Mouse (Mus musculus): ENCODE data around the gene Plscr1. TPM values are rescaled to one million over a fixed set of nuclear protein-coding genes. Genes with fewer than 3 reads are reported as not detected.

The Plscr1 gene
- total and polyA plus RNA-seq, 3 experiments: 5.5 to 9.5 TPM; not detected in 1

DNA sequence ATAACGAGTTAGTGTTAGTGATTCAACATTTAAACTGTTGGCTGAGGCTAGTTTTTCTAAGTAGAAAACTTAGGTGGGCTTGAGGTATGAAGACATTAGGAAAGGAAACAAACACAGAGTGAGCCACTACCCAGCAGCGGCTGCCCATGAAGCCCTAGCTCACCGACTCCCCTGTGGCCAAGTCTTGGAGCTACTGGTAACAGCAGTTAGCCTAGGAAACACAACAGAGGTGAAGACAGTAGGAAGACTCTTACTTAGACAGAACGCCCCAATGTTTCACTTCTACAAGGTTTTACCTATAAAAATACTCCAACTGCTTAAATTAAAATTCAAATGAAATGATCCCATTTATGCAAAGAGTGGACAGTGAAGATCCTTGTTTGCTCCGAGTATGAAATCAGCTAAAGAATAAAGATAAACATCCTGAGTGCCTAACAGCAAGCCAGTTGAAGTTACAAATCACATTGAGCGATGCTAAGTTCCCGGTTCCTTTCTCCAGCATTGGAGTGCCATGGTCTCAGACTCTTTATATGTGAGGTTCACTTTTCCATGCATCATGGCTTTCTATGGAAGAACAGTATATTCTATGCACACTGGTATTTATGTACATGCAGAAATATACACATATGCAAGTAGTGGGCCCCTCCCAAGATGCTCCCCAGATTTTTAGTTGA is 640 bp upstream of the Plscr1 start:
- Histone ChIP-seq H3K4me3 (ENCODE audit: control insufficient read depth in 1 of 2, insufficient read depth in 1 of 2, low read depth in 2 of 2, low read length in 2 of 2) (no peak overlapping the region), H3K36me3 (ENCODE audit: control insufficient read depth in 1 of 2, insufficient read depth in 2 of 2, low read length in 2 of 2) (peaks cover 0 to 10% of the 10 kb centered on the region in 2 experiments; a peak in 2 of 4 replicates), H3K9ac (ENCODE audit: control insufficient read depth, low read depth, low read length, poor library complexity, severe bottlenecking) (no peak overlapping the region), H3K27me3 (ENCODE audit: control insufficient read depth in 1 of 2, insufficient read depth in 2 of 2, low read length in 2 of 2) (no peaks in the 10 kb centered on the region), H3K9me3 (replicated peaks; ENCODE audit: insufficient read depth, low read length) (no peaks in the 10 kb centered on the region), H3K4me1 (ENCODE audit: control insufficient read depth in 1 of 2, insufficient read depth in 2 of 2, low read length in 2 of 2) (peaks cover 0 to 9% of the 10 kb centered on the region in 2 experiments; a peak in 2 of 4 replicates), H3K27ac (ENCODE audit: control insufficient read depth, low read depth, low read length) (no peak overlapping the region), H3K79me2 (ENCODE audit: control insufficient read depth, insufficient read depth, low read length, poor library complexity) (peaks cover 2% of the 10 kb centered on the region; the same call in 1 of the 2 replicates)
- DNase-seq (ENCODE audit: low read depth, low spot score): no peak
- TF ChIP-seq ELF1 (IDR thresholded peaks at IDR 0.05; ENCODE audit: low read depth, low read length) (no peak), JUND (IDR thresholded peaks at IDR 0.05; ENCODE audit: low read depth, low read length) (no peak), E2F4 (IDR thresholded peaks at IDR 0.05; ENCODE audit: borderline replicate concordance, low read depth, low read length) (no peak), KAT2A (conservative IDR thresholded peaks at IDR 0.05; ENCODE audit: low read depth, low read length) (no peak), TCF12 (IDR thresholded peaks at IDR 0.05; ENCODE audit: low read depth, low read length) (no peak), ZC3H11A (IDR thresholded peaks at IDR 0.05; ENCODE audit: low read depth, low read length) (no peak)

DNA sequence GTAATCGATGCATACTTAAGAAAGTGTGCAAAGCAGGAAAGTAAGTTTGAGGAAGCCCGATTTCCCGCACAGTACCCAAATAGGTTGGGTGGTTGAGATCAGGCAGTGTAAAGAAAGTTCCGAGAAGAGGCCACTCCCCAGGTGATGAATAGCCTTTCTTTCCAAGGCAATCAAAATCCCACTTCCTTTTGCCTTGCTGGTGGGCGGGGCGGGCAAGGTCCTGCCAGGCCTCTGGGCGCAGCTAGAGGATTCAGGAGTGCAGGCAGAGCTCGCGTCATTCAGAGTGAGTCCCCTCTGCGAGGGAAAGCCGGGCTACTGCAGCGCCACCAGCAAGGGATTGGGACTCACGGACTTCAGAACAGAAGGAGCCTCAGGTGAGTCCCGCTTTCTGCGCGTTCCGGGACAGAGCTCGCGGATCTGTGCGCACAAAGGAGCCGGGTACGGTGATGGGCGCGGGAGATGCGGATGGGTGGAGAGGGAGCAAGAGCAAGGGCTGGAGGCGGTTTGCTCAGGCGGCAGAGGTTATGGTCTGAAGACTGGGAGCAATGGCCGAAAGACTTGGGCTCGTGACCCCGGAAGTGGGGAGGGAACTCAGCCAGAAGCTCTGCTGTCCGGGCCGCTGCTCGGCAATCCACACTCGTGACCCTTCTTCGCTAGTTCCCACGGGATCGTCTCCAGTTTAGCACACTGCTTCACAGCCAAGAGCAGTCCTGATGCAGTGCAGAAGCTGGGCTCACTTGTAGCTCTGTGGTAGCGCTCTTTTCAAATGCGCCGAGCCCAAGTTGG is 630 bp downstream of the Plscr1 start:
- Histone ChIP-seq H3K4me3 (ENCODE audit: control insufficient read depth in 1 of 2, insufficient read depth in 1 of 2, low read depth in 2 of 2, low read length in 2 of 2) (peak overlapping the region; percentile 83 to 86), H3K36me3 (ENCODE audit: control insufficient read depth in 1 of 2, insufficient read depth in 2 of 2, low read length in 2 of 2) (peaks cover 0 to 10% of the 10 kb centered on the region in 2 experiments; a peak in 2 of 4 replicates), H3K4me1 (ENCODE audit: control insufficient read depth in 1 of 2, insufficient read depth in 2 of 2, low read length in 2 of 2) (peaks cover 0 to 9% of the 10 kb centered on the region in 2 experiments; a peak in 2 of 4 replicates), H3K79me2 (ENCODE audit: control insufficient read depth, insufficient read depth, low read length, poor library complexity) (peaks cover 2% of the 10 kb centered on the region; the same call in 1 of the 2 replicates), H3K27ac (ENCODE audit: control insufficient read depth, low read depth, low read length) (peak overlapping the region; percentile 45), H3K9ac (ENCODE audit: control insufficient read depth, low read depth, low read length, poor library complexity, severe bottlenecking) (peak overlapping the region; percentile 81), H3K27me3 (ENCODE audit: control insufficient read depth in 1 of 2, insufficient read depth in 2 of 2, low read length in 2 of 2) (no peaks in the 10 kb centered on the region), H3K9me3 (replicated peaks; ENCODE audit: insufficient read depth, low read length) (no peaks in the 10 kb centered on the region)
- peak; percentile 68 for DNase-seq (ENCODE audit: low read depth, low spot score)
- TF ChIP-seq GABPA (IDR thresholded peaks at IDR 0.05; ENCODE audit: low read depth, low read length) (no peak), ELF1 (IDR thresholded peaks at IDR 0.05; ENCODE audit: low read depth, low read length) (peak; percentile 85), ZNF384 (IDR thresholded peaks at IDR 0.05; ENCODE audit: low read depth, low read length) (no peak), ZKSCAN1 (IDR thresholded peaks at IDR 0.05; ENCODE audit: low read depth, low read length) (no peak), CHD2 (IDR thresholded peaks at IDR 0.05; ENCODE audit: low read length) (no peak), RAD21 (IDR thresholded peaks at IDR 0.05; ENCODE audit: low read depth, low read length) (no peak), BHLHE40 (IDR thresholded peaks at IDR 0.05; ENCODE audit: borderline replicate concordance, low read depth, low read length) (no peak), GATA1 (IDR thresholded peaks at IDR 0.05; ENCODE audit: low read depth, low read length) (no peak), POLR2AphosphoS5 (IDR thresholded peaks at IDR 0.05; ENCODE audit: borderline replicate concordance, low read depth, low read length) (no peak), MXI1 (IDR thresholded peaks at IDR 0.05; ENCODE audit: low read depth, low read length) (no peak), ETS1 (IDR thresholded peaks at IDR 0.05; ENCODE audit: low read depth, low read length) (peak; percentile 6; the same call in 1 of the 2 replicates), TCF12 (IDR thresholded peaks at IDR 0.05; ENCODE audit: low read depth, low read length) (no peak), USF2 (IDR thresholded peaks at IDR 0.05; ENCODE audit: borderline replicate concordance in 1 of 2, insufficient read depth in 1 of 2, low read depth in 1 of 2, low read length in 2 of 2) (no peak), TBP (IDR thresholded peaks at IDR 0.05; ENCODE audit: low read depth, low read length) (0 out of 2 replicates have a peak, but pooled peaks have one; percentile 32), POLR2A (IDR thresholded peaks at IDR 0.05; ENCODE audit: control insufficient read depth in 1 of 2, insufficient read depth in 1 of 2, low read depth in 1 of 2, low read length in 2 of 2, poor library complexity in 1 of 2) (peak in 1 of 2 experiments; percentile 55; a peak in 1 of 4 replicates), SMC3 (IDR thresholded peaks at IDR 0.05; ENCODE audit: low read depth, low read length) (no peak), MYC (IDR thresholded peaks at IDR 0.05; ENCODE audit: low read depth, low read length) (no peak), MEF2A (IDR thresholded peaks at IDR 0.05; ENCODE audit: extremely low read depth, insufficient replicate concordance, low read depth, low read length, poor library complexity, severe bottlenecking) (no peak), NRF1 (IDR thresholded peaks at IDR 0.05; ENCODE audit: insufficient read depth, low read depth, low read length, poor library complexity, severe bottlenecking) (no peak), MYB (IDR thresholded peaks at IDR 0.05; ENCODE audit: low read depth, low read length) (no peak), MAFK (IDR thresholded peaks at IDR 0.05; ENCODE audit: borderline replicate concordance, low read depth, low read length) (no peak), EP300 (IDR thresholded peaks at IDR 0.05; ENCODE audit: low read depth in 1 of 2, low read length in 2 of 2) (0 out of 4 replicates have a peak, but pooled peaks of 1 of the 2 experiments have one; percentile 2), CTCF (IDR thresholded peaks at IDR 0.05 in 2 of 3, conservative IDR thresholded peaks at IDR 0.05 in 1 of 3; ENCODE audit: control insufficient read depth in 1 of 3, insufficient read depth in 1 of 3, low read depth in 2 of 3, low read length in 3 of 3, poor library complexity in 1 of 3, severe bottlenecking in 1 of 3) (no peak), ZC3H11A (IDR thresholded peaks at IDR 0.05; ENCODE audit: low read depth, low read length) (no peak)

All from MEL (cell line).